Mouse (Mus musculus) megakaryocyte, embryonic 14.5 days (primary cell): ENCODE data around the gene Rangrf.

Experiments used
- FLI1 ChIP-seq: IDR thresholded peaks from 2 replicates; pipeline ENCODE4 v1.6.1; 2012; ENCODE audit warnings: low read length, inconsistent platforms, mixed read lengths
- GATA1 ChIP-seq: IDR thresholded peaks from 3 replicates; pipeline ENCODE4 v1.6.1; 2012; ENCODE audit warnings: mixed read lengths, low read length, inconsistent platforms, borderline replicate concordance

DNA sequence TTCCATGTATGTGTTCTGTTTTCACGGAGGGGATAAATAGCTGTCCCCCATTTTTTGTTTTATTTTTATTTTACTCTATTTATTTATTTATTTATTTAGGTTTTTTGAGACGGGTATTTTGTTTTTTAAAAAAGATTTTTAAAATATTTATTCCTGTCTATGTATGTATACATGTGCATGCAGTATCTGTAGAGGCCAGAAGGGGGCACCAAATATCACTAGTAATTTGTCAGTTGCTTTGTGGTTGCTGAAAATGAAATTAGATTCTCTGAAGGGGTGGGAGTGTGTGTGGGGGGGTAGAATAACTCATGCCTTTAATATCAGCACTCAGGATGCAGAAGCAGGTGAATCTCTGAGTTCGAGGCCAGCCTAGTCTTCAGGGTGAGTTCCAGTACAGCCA, 9.1 kb downstream of the Rangrf start:
- TF ChIP-seq GATA1 (no peak), FLI1 (no peak)
